Mouse (Mus musculus) liver, embryonic 16.5 days (tissue): ENCODE data around the gene Rnf186. TPM values are rescaled to one million over a fixed set of nuclear protein-coding genes. Genes with fewer than 3 reads are reported as not detected.

Source experiments
- ATAC-seq: fragments of 200-750 bp; cut with Nextera tagmentation; 2 replicates; pipeline ENCODE4 v1.8.0; 2017; ENCODE audit warnings: low read depth, mild to moderate bottlenecking, moderate number of reproducible peaks, moderate library complexity
- H3K27ac ChIP-seq: fragments of 300-500 bp; sonication (generic); 2 replicates; pipeline ENCODE4 v1.5.1; 2014; ENCODE audit warnings: mild to moderate bottlenecking, low read length
- H3K27me3 ChIP-seq: fragments of 300-500 bp; sonication (generic); 2 replicates; pipeline ENCODE4 v1.6.1; 2014; ENCODE audit warnings: low read depth, low read length, mixed read lengths; ENCODE audit not compliant: control insufficient read depth, insufficient read depth
- H3K36me3 ChIP-seq: fragments of 300-500 bp; sonication (generic); 2 replicates; pipeline ENCODE4 v1.6.1; 2014; ENCODE audit warnings: mild to moderate bottlenecking; ENCODE audit not compliant: control insufficient read depth, insufficient read depth
- H3K4me1 ChIP-seq: fragments of 300-500 bp; sonication (generic); 2 replicates; pipeline ENCODE4 v1.6.1; 2014; ENCODE audit warnings: low read depth, low read length, mixed read lengths; ENCODE audit not compliant: control insufficient read depth
- H3K4me2 ChIP-seq: fragments of 300-500 bp; sonication (generic); 2 replicates; pipeline ENCODE4 v1.6.1; 2014; ENCODE audit warnings: low read depth, low read length, mixed read lengths
- H3K4me3 ChIP-seq: fragments of 300-500 bp; sonication (generic); 2 replicates; pipeline ENCODE4 v1.5.1; 2014; ENCODE audit warnings: low read depth, mild to moderate bottlenecking, low read length
- H3K9ac ChIP-seq: fragments of 300-500 bp; sonication (generic); 2 replicates; pipeline ENCODE4 v1.6.1; 2014; ENCODE audit warnings: low read depth, low read length
- H3K9me3 ChIP-seq: fragments of 300-500 bp; sonication (generic); replicated peaks from 2 replicates; pipeline ENCODE4 v1.6.1; 2016; ENCODE audit warnings: low read length; ENCODE audit not compliant: control insufficient read depth
- WGBS: fragments of 180-500 bp; shearing (Covaris S2); extraction: QIAGEN DNeasy Blood & Tissue Kit; methylation state at CpG from one replicate; pipeline ENCODE4 v1.1.7; 2014; ENCODE audit not compliant: insufficient replicate concordance; 5-methylcytosine and 5-hydroxymethylcytosine counted together
- polyA plus RNA-seq: library from polyadenylated mRNA; unstranded; fragments of >200 nt; fragmentation: Nextera tagmentation; extraction: Ambion mirVana; gene quantifications from 2 replicates; pipeline ENCODE4 v1.2.1, GENCODE M21; 2015

The Rnf186 gene
- polyA plus RNA-seq, 1 experiment from 2014 or later: 1.1 TPM

GRCm38 (mm10) chr4:139011201-139011702 is 44.3 kb downstream of the Rnf186 start:
- Histone ChIP-seq H3K9me3 (no peaks in the 10 kb centered on the region; the same call in 1 of the 2 replicates), H3K36me3 (no peaks in the 10 kb centered on the region), H3K9ac (no peak overlapping the region), H3K4me2 (no peak overlapping the region), H3K4me3 (no peak overlapping the region), H3K27me3 (no peaks in the 10 kb centered on the region), H3K27ac (no peak overlapping the region), H3K4me1 (no peaks in the 10 kb centered on the region)
- WGBS: 83% methylated on average over 13 of the region's 13 CpGs
- ATAC-seq: no peak

- WGBS: 81% methylated on average over 11 of the region's 11 CpGs
- no peak overlapping the region for H3K4me3 ChIP-seq
- H3K36me3 ChIP-seq: no peaks in the 10 kb centered on the region
- H3K9ac ChIP-seq: no peak overlapping the region
- H3K9me3 ChIP-seq: no peaks in the 10 kb centered on the region; the same call in 1 of the 2 replicates
- no peak overlapping the region for H3K27ac ChIP-seq
- no peaks in the 10 kb centered on the region for H3K27me3 ChIP-seq
- no peaks in the 10 kb centered on the region for H3K4me1 ChIP-seq
- no peak for ATAC-seq
- H3K4me2 ChIP-seq: no peak overlapping the region
Measured at GRCm38 (mm10) chr4:139013281-139013680, 46.4 kb downstream of the Rnf186 start.

- Histone ChIP-seq H3K27me3 (no peaks in the 10 kb centered on the region), H3K9ac (no peak overlapping the region), H3K4me1 (no peaks in the 10 kb centered on the region; the same call in 1 of the 2 replicates), H3K36me3 (no peaks in the 10 kb centered on the region), H3K9me3 (no peaks in the 10 kb centered on the region; the same call in 1 of the 2 replicates), H3K4me2 (no peak overlapping the region), H3K4me3 (no peak overlapping the region), H3K27ac (no peak overlapping the region)
- WGBS: 58% methylated on average over 6 of the region's 6 CpGs
- no peak for ATAC-seq
Measured at GRCm38 (mm10) chr4:139014793-139015192, 47.9 kb downstream of the Rnf186 start.

Other genes starting within 250 kb of the Rnf186 start
- not detected in 2 replicates for gene Pla2g2c, start 242.3 kb upstream of the Rnf186 start, polyA plus RNA-seq
- gene Ubxn10, start 229.9 kb upstream of the Rnf186 start, polyA plus RNA-seq: 0.04 and 0.11 TPM in 2 replicates
- gene Pla2g2f, start 209.5 kb upstream of the Rnf186 start, polyA plus RNA-seq: not detected in 2 replicates
- gene Pla2g2d, start 191.4 kb upstream of the Rnf186 start, polyA plus RNA-seq: not detected in 2 replicates
- not detected in 2 replicates for gene Pla2g5, start 103.6 kb upstream of the Rnf186 start, polyA plus RNA-seq
- not detected in 2 replicates for gene Gm13030, start 93.1 kb upstream of the Rnf186 start, polyA plus RNA-seq
- not detected in 2 replicates for gene Pla2g2e, start 89.2 kb upstream of the Rnf186 start, polyA plus RNA-seq
- 0.96 and 1.1 TPM in 2 replicates for gene Otud3, start 53.2 kb upstream of the Rnf186 start, polyA plus RNA-seq
- 3.7 and 4.0 TPM in 2 replicates for gene Tmco4, start 5.8 kb downstream of the Rnf186 start, polyA plus RNA-seq
- not detected in 2 replicates for gene Htr6, start 108.5 kb downstream of the Rnf186 start, polyA plus RNA-seq
- gene Nbl1, start 125.9 kb downstream of the Rnf186 start, polyA plus RNA-seq: 1.6 and 2.5 TPM in 2 replicates
- 252 and 304 TPM in 2 replicates for gene Minos1, start 164.0 kb downstream of the Rnf186 start, polyA plus RNA-seq
- gene Capzb, start 225.8 kb downstream of the Rnf186 start, polyA plus RNA-seq: 135 and 146 TPM in 2 replicates